Mouse (Mus musculus): ENCODE measurements at regions not wholly inside any gene's neighbourhood (a gene's known extent, or its start where the extent isn't known, plus 50 kb on each side); places are given as distances from the start of the nearest gene placed in this dataset.

DNA sequence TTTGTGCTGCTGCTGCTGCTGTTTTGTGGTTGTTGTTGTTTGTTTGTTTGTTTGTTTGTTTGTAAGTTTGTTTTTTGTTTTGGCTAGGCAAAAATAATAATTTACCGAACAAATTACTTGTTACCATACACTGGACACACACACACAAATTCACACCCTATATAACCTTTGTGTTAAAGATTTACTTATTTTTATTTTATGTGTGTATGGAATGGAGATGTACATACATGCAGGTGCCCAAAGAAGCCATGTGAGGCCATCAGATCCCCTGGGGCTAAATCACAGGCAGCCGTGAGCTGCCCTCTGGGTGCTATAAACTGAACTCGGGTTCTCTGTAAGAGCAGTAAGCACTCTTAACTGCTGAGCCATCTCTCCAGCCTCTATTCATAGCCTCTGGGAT is 56.0 kb downstream of the Pttg1 start:
- Histone ChIP-seq H3K36me3 (ENCODE audit: control insufficient read depth, insufficient read depth, low read length, poor library complexity, severe bottlenecking) (peaks cover 9% of the 10 kb centered on the region; the same call in 1 of the 2 replicates), H3K27me3 (ENCODE audit: control insufficient read depth, insufficient read depth, low read length, poor library complexity, severe bottlenecking) (no peaks in the 10 kb centered on the region)

DNA sequence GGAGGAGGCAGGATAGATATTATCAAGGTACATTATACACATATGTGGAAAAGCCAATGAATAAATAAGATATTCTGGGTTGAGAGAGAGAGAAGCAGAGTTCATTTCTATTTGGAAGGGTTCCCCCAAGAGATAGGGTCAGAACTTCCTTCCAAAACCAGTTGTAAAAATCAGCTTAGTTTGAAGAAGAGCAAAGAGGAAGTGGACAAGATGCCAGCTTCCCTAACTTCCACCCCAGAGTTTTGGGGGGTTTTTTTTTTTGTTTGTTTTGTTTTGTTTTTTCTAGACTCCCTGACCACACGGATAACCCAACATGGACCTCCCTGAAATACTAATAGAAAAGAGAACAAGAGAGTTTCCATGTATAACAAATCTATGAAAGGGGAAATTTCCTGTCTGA is 57.7 kb downstream of the Pttg1 start:
- H3K27me3 ChIP-seq (ENCODE audit: control insufficient read depth, insufficient read depth, low read length, poor library complexity, severe bottlenecking), result no peaks in the 10 kb centered on the region
- H3K36me3 ChIP-seq (ENCODE audit: control insufficient read depth, insufficient read depth, low read length, poor library complexity, severe bottlenecking), result peaks cover 7% of the 10 kb centered on the region; the same call in 1 of the 2 replicates
- no peak for DNase-seq (ENCODE audit: low read depth, low spot score)

More for the DNA sequence above, 56.0 kb downstream of the Pttg1 start:
- no peak for DNase-seq (ENCODE audit: low read depth, low spot score)

DNA sequence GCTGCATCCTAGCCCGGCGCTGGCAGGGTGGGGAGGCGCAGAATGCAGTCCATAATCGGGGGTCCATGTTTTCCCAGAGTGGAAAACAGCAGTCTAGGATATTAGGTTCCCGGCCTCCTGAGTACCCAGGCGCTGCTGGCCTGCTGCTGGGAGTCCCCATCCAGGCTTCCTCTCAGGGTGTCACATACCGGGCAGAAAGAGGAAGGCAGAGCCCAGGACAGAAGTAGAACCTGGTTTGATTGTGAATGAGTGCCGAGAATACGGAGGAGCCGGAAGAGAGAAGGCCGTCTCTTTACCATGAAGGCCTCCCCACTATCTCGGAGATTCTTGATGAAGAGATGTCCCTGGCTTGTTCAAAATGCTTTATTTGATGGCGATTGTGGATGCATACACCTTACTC is 64.2 kb downstream of the Pttg1 start:
- DNase-seq (ENCODE audit: low read depth, low spot score), result peak; percentile 19
- Histone ChIP-seq H3K36me3 (ENCODE audit: control insufficient read depth, insufficient read depth, low read length, poor library complexity, severe bottlenecking) (no peaks in the 10 kb centered on the region), H3K27me3 (ENCODE audit: control insufficient read depth, insufficient read depth, low read length, poor library complexity, severe bottlenecking) (no peaks in the 10 kb centered on the region)

- Histone ChIP-seq H3K27me3 (ENCODE audit: control insufficient read depth, insufficient read depth, low read length, poor library complexity, severe bottlenecking) (no peaks in the 10 kb centered on the region), H3K36me3 (ENCODE audit: control insufficient read depth, insufficient read depth, low read length, poor library complexity, severe bottlenecking) (no peaks in the 10 kb centered on the region)
- DNase-seq (ENCODE audit: low read depth, low spot score), result peak; percentile 69
These were observed 67.4 kb downstream of the Pttg1 start for GRCm38 (mm10) chr11:43358390-43359291.

GRCm38 (mm10) chr11:43353602-43354001 is 72.4 kb downstream of the Pttg1 start:
- no peaks in the 10 kb centered on the region for H3K27me3 ChIP-seq (ENCODE audit: control insufficient read depth, insufficient read depth, low read length, poor library complexity, severe bottlenecking)
- no peaks in the 10 kb centered on the region for H3K36me3 ChIP-seq (ENCODE audit: control insufficient read depth, insufficient read depth, low read length, poor library complexity, severe bottlenecking)
- peak; percentile 64 for DNase-seq (ENCODE audit: low read depth, low spot score)

GRCm38 (mm10) chr11:43353030-43353429 is 73.0 kb downstream of the Pttg1 start:
- no peaks in the 10 kb centered on the region for H3K27me3 ChIP-seq (ENCODE audit: control insufficient read depth, insufficient read depth, low read length, poor library complexity, severe bottlenecking)
- H3K36me3 ChIP-seq (ENCODE audit: control insufficient read depth, insufficient read depth, low read length, poor library complexity, severe bottlenecking), result no peaks in the 10 kb centered on the region
- DNase-seq (ENCODE audit: low read depth, low spot score), result no peak

GRCm38 (mm10) chr11:43351818-43352217 is 74.2 kb downstream of the Pttg1 start:
- DNase-seq (ENCODE audit: low read depth, low spot score), result peak; percentile 76
- Histone ChIP-seq H3K36me3 (ENCODE audit: control insufficient read depth, insufficient read depth, low read length, poor library complexity, severe bottlenecking) (no peaks in the 10 kb centered on the region), H3K27me3 (ENCODE audit: control insufficient read depth, insufficient read depth, low read length, poor library complexity, severe bottlenecking) (no peaks in the 10 kb centered on the region)

- no peak for DNase-seq (ENCODE audit: low read depth, low spot score)
- Histone ChIP-seq H3K27me3 (ENCODE audit: control insufficient read depth, insufficient read depth, low read length, poor library complexity, severe bottlenecking) (no peaks in the 10 kb centered on the region), H3K36me3 (ENCODE audit: control insufficient read depth, insufficient read depth, low read length, poor library complexity, severe bottlenecking) (no peaks in the 10 kb centered on the region)
These were observed 74.7 kb downstream of the Pttg1 start for GRCm38 (mm10) chr11:43351348-43351747.

DNA sequence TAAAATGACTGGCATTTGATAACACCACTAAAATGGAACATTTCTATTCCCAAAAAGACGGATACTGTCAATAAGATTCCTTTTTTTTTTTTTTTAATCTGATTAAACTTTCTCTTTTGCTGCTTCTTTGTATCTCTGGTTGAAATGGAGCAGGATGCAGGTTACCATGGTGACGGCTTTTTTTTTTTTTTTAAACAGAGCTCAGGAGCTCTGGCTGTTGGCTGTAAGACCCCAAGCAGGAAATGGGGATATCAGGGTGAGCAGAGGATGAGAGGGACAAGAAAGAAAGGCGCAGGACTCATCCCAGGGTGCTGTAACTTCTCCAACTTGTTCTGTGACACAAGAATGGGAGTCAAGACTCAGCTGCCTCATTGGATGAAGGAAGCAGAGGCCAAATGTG is 75.8 kb downstream of the Pttg1 start:
- no peak for DNase-seq (ENCODE audit: low read depth, low spot score)
- Histone ChIP-seq H3K36me3 (ENCODE audit: control insufficient read depth, insufficient read depth, low read length, poor library complexity, severe bottlenecking) (no peaks in the 10 kb centered on the region), H3K27me3 (ENCODE audit: control insufficient read depth, insufficient read depth, low read length, poor library complexity, severe bottlenecking) (no peaks in the 10 kb centered on the region)

DNA sequence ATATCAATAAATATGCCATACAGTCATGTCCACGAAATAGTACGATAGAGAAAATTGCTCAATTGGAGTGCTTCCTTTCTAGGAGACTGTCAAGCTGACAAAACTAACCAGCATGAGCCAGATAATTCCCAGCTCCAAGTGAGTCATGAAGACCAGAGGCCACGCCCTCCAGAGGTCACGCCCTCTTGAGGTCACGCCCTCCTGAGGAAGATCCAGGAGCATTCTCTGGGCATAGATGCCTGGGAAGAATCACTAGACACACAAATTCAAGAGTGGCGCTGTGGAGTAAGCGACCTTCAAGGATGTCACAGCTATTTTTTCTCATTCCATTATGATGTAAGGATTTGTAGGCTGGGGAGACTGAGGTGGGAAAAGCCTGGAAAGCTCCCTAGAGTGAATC is 76.5 kb downstream of the Pttg1 start:
- H3K27me3 ChIP-seq (ENCODE audit: control insufficient read depth, insufficient read depth, low read length, poor library complexity, severe bottlenecking), result no peaks in the 10 kb centered on the region
- DNase-seq (ENCODE audit: low read depth, low spot score), result no peak
- H3K36me3 ChIP-seq (ENCODE audit: control insufficient read depth, insufficient read depth, low read length, poor library complexity, severe bottlenecking), result no peaks in the 10 kb centered on the region

DNA sequence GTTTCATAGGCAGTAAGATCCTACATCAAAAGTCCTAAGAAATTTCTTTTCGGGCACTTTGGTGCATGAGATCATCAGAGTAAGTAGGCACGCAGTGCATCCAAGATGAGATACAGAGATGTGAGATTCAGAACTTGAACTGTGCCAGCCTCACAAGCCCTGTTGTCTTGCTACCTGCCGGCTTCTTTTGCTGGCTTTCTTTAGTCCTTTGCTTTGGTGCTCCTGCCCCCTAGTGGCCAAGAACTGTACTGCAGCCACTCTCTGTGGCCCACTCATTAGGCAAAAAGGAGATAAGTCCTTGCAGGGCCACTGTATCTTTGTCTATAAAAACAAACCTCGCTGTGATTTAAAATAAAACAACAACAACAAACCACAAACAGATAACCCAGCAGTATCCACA is 77.5 kb downstream of the Pttg1 start:
- DNase-seq (ENCODE audit: low read depth, low spot score), result peak; percentile 85
- Histone ChIP-seq H3K36me3 (ENCODE audit: control insufficient read depth, insufficient read depth, low read length, poor library complexity, severe bottlenecking) (no peaks in the 10 kb centered on the region), H3K27me3 (ENCODE audit: control insufficient read depth, insufficient read depth, low read length, poor library complexity, severe bottlenecking) (no peaks in the 10 kb centered on the region)

DNA sequence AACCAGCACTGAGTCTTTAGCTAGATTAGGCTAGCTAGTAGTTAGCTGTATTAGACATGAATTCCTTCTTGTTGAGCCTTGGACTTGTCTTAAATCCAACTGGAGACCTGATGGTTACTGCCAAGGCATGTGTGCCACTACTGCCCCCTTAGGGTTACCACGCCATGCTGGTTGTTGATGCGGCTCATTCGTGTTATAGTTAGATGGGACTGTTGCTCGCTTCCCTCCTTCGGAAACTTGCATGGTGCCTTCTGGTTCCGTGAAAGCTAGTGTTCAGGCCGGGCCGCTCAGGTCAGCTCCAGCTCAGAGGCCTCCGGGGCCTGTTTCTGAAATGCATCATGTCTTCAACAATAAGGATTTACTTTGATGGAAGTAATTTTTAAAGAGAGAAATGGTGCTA is 79.6 kb downstream of the Pttg1 start:
- Histone ChIP-seq H3K36me3 (ENCODE audit: control insufficient read depth, insufficient read depth, low read length, poor library complexity, severe bottlenecking) (no peaks in the 10 kb centered on the region), H3K27me3 (ENCODE audit: control insufficient read depth, insufficient read depth, low read length, poor library complexity, severe bottlenecking) (no peaks in the 10 kb centered on the region)
- no peak for DNase-seq (ENCODE audit: low read depth, low spot score)

GRCm38 (mm10) chr11:43344767-43345561 is 81.1 kb downstream of the Pttg1 start:
- DNase-seq (ENCODE audit: low read depth, low spot score), result no peak
- Histone ChIP-seq H3K27me3 (ENCODE audit: control insufficient read depth, insufficient read depth, low read length, poor library complexity, severe bottlenecking) (no peaks in the 10 kb centered on the region), H3K36me3 (ENCODE audit: control insufficient read depth, insufficient read depth, low read length, poor library complexity, severe bottlenecking) (no peaks in the 10 kb centered on the region)

DNA sequence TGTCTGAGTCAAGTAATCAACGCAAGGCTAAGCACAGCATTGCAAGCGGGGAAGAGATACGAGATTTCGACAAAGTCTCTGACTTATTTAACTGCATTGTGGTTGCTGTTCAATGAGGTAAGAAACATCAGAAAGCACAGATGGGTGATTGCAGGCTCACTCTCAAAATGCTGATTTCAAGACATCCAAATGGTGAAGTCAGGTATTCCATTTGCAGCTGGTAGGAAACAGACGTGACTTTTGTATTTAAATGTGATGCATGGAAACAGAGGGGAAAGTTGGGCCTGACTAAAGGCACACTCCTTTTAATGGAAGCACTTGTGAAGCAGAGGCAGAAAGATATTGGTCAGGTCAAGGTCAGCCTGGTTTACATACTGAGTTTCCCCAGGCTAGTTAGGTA is 82.5 kb downstream of the Pttg1 start:
- no peaks in the 10 kb centered on the region for H3K27me3 ChIP-seq (ENCODE audit: control insufficient read depth, insufficient read depth, low read length, poor library complexity, severe bottlenecking)
- no peak for DNase-seq (ENCODE audit: low read depth, low spot score)
- H3K36me3 ChIP-seq (ENCODE audit: control insufficient read depth, insufficient read depth, low read length, poor library complexity, severe bottlenecking), result no peaks in the 10 kb centered on the region

- Histone ChIP-seq H3K36me3 (ENCODE audit: control insufficient read depth, insufficient read depth, low read length, poor library complexity, severe bottlenecking) (no peaks in the 10 kb centered on the region), H3K27me3 (ENCODE audit: control insufficient read depth, insufficient read depth, low read length, poor library complexity, severe bottlenecking) (no peaks in the 10 kb centered on the region)
- DNase-seq (ENCODE audit: low read depth, low spot score), result no peak
These were observed 87.6 kb downstream of the Pttg1 start for GRCm38 (mm10) chr11:43338377-43338993.
